Mouse (Mus musculus): ENCODE measurements around the gene Olfr623. TPM values are rescaled to one million over a fixed set of nuclear protein-coding genes. Genes with fewer than 3 reads are reported as not detected.

The Olfr623 gene
- not detected in 2 replicates for polyA plus RNA-seq (2015; fragmentation: Nextera tagmentation; extraction: Ambion mirVana)

GRCm38 (mm10) chr7:103663598-103663997 is at the start of gene Olfr623:
Gene Olfr623, minus strand, starts transcription at chr7:103663698.

GRCm38 (mm10) chr7:103682420-103682819 is 18.9 kb upstream of the Olfr623 start, which contains the start of gene Olfr625-ps1:
Gene Olfr625-ps1, plus strand, starts transcription at chr7:103682720.

GRCm38 (mm10) chr7:103671091-103671490 is 7.6 kb upstream of the Olfr623 start, which contains the start of gene Olfr624:
Gene Olfr624, minus strand, starts transcription at chr7:103671191.

GRCm38 (mm10) chr7:103642602-103643001 is 20.9 kb downstream of the Olfr623 start, which contains the start of gene Olfr622:
Gene Olfr622, minus strand, starts transcription at chr7:103642702.

GRCm38 (mm10) chr7:103612434-103612833 is 51.1 kb downstream of the Olfr623 start, which contains the start of gene Olfr620:
Gene Olfr620, minus strand, starts transcription at chr7:103612534.

Other genes with a start within 250 kb of the Olfr623 start
- not detected in 2 replicates for gene Usp17lc, start 248.6 kb downstream of the Olfr623 start, polyA plus RNA-seq (2015; fragmentation: Nextera tagmentation; extraction: Ambion mirVana)
- gene Olfr605, start 218.3 kb downstream of the Olfr623 start, polyA plus RNA-seq (2015; fragmentation: Nextera tagmentation; extraction: Ambion mirVana), result not detected in 2 replicates
- gene Olfr606, start 214.7 kb downstream of the Olfr623 start, polyA plus RNA-seq (2015; fragmentation: Nextera tagmentation; extraction: Ambion mirVana), result not detected in 2 replicates
- not detected in 2 replicates for gene Olfr607, start 199.5 kb downstream of the Olfr623 start, polyA plus RNA-seq (2015; fragmentation: Nextera tagmentation; extraction: Ambion mirVana)
- not detected in 2 replicates for gene Olfr608, start 193.8 kb downstream of the Olfr623 start, polyA plus RNA-seq (2015; fragmentation: Nextera tagmentation; extraction: Ambion mirVana)
- gene Olfr609, start 165.6 kb downstream of the Olfr623 start, polyA plus RNA-seq (2015; fragmentation: Nextera tagmentation; extraction: Ambion mirVana), result not detected in 2 replicates
- not detected in 2 replicates for gene Olfr610, start 151.6 kb downstream of the Olfr623 start, polyA plus RNA-seq (2015; fragmentation: Nextera tagmentation; extraction: Ambion mirVana)
- not detected in 2 replicates for gene Olfr611, start 142.9 kb downstream of the Olfr623 start, polyA plus RNA-seq (2015; fragmentation: Nextera tagmentation; extraction: Ambion mirVana)
- gene Olfr612, start 121.0 kb downstream of the Olfr623 start, polyA plus RNA-seq (2015; fragmentation: Nextera tagmentation; extraction: Ambion mirVana), result not detected in 2 replicates
- not detected in 2 replicates for gene Olfr613, start 115.6 kb downstream of the Olfr623 start, polyA plus RNA-seq (2015; fragmentation: Nextera tagmentation; extraction: Ambion mirVana)
- not detected in 2 replicates for gene Olfr615, start 107.6 kb downstream of the Olfr623 start, polyA plus RNA-seq (2015; fragmentation: Nextera tagmentation; extraction: Ambion mirVana)
- not detected in 2 replicates for gene Olfr616, start 94.6 kb downstream of the Olfr623 start, polyA plus RNA-seq (2015; fragmentation: Nextera tagmentation; extraction: Ambion mirVana)
- not detected in 2 replicates for gene Olfr617, start 90.6 kb downstream of the Olfr623 start, polyA plus RNA-seq (2015; fragmentation: Nextera tagmentation; extraction: Ambion mirVana)
- not detected in 2 replicates for gene Olfr618, start 73.6 kb downstream of the Olfr623 start, polyA plus RNA-seq (2015; fragmentation: Nextera tagmentation; extraction: Ambion mirVana)
- not detected in 2 replicates for gene Olfr619, start 63.1 kb downstream of the Olfr623 start, polyA plus RNA-seq (2015; fragmentation: Nextera tagmentation; extraction: Ambion mirVana)
- gene Olfr620, start 51.2 kb downstream of the Olfr623 start, polyA plus RNA-seq (2015; fragmentation: Nextera tagmentation; extraction: Ambion mirVana), result not detected in 2 replicates
- not detected in 2 replicates for gene Olfr622, start 21.0 kb downstream of the Olfr623 start, polyA plus RNA-seq (2015; fragmentation: Nextera tagmentation; extraction: Ambion mirVana)
- 0.03 and 0.06 TPM in 2 replicates for gene Olfr624, start 7.5 kb upstream of the Olfr623 start, polyA plus RNA-seq (2015; fragmentation: Nextera tagmentation; extraction: Ambion mirVana)
- not detected in 2 replicates for gene Olfr625-ps1, start 19.0 kb upstream of the Olfr623 start, polyA plus RNA-seq (2015; fragmentation: Nextera tagmentation; extraction: Ambion mirVana)
- not detected in 2 replicates for gene Olfr243, start 51.0 kb upstream of the Olfr623 start, polyA plus RNA-seq (2015; fragmentation: Nextera tagmentation; extraction: Ambion mirVana)
- not detected in 2 replicates for gene Olfr628, start 66.7 kb upstream of the Olfr623 start, polyA plus RNA-seq (2015; fragmentation: Nextera tagmentation; extraction: Ambion mirVana)
- gene Olfr629, start 81.2 kb upstream of the Olfr623 start, polyA plus RNA-seq (2015; fragmentation: Nextera tagmentation; extraction: Ambion mirVana), result not detected in 2 replicates
- gene Olfr630, start 93.6 kb upstream of the Olfr623 start, polyA plus RNA-seq (2015; fragmentation: Nextera tagmentation; extraction: Ambion mirVana), result not detected in 2 replicates
- not detected in 2 replicates for gene Olfr69, start 107.9 kb upstream of the Olfr623 start, polyA plus RNA-seq (2015; fragmentation: Nextera tagmentation; extraction: Ambion mirVana)
- gene Olfr68, start 116.0 kb upstream of the Olfr623 start, polyA plus RNA-seq (2015; fragmentation: Nextera tagmentation; extraction: Ambion mirVana), result not detected in 2 replicates
- not detected in 2 replicates for gene Olfr67, start 128.1 kb upstream of the Olfr623 start, polyA plus RNA-seq (2015; fragmentation: Nextera tagmentation; extraction: Ambion mirVana)
- gene Hbb-bt, start 150.3 kb upstream of the Olfr623 start, polyA plus RNA-seq (2015; fragmentation: Nextera tagmentation; extraction: Ambion mirVana), result 421 and 497 TPM in 2 replicates
- gene Hbb-bs, start 164.4 kb upstream of the Olfr623 start, polyA plus RNA-seq (2015; fragmentation: Nextera tagmentation; extraction: Ambion mirVana), result 1,956 and 2,204 TPM in 2 replicates
- gene Hbb-bh2, start 176.8 kb upstream of the Olfr623 start, polyA plus RNA-seq (2015; fragmentation: Nextera tagmentation; extraction: Ambion mirVana), result not detected in 2 replicates
- gene Hbb-bh1, start 179.5 kb upstream of the Olfr623 start, polyA plus RNA-seq (2015; fragmentation: Nextera tagmentation; extraction: Ambion mirVana), result not detected in 2 replicates
- not detected in 2 replicates for gene Hbb-y, start 189.5 kb upstream of the Olfr623 start, polyA plus RNA-seq (2015; fragmentation: Nextera tagmentation; extraction: Ambion mirVana)
- not detected in 2 replicates for gene Olfr66, start 222.6 kb upstream of the Olfr623 start, polyA plus RNA-seq (2015; fragmentation: Nextera tagmentation; extraction: Ambion mirVana)
- gene Olfr64, start 230.8 kb upstream of the Olfr623 start, polyA plus RNA-seq (2015; fragmentation: Nextera tagmentation; extraction: Ambion mirVana), result not detected in 2 replicates
- not detected in 2 replicates for gene Olfr65, start 239.8 kb upstream of the Olfr623 start, polyA plus RNA-seq (2015; fragmentation: Nextera tagmentation; extraction: Ambion mirVana)

Measured in skeletal muscle tissue, postnatal 0 days (tissue).